Mouse (Mus musculus): ENCODE data around the gene Cxcl15.

DNA sequence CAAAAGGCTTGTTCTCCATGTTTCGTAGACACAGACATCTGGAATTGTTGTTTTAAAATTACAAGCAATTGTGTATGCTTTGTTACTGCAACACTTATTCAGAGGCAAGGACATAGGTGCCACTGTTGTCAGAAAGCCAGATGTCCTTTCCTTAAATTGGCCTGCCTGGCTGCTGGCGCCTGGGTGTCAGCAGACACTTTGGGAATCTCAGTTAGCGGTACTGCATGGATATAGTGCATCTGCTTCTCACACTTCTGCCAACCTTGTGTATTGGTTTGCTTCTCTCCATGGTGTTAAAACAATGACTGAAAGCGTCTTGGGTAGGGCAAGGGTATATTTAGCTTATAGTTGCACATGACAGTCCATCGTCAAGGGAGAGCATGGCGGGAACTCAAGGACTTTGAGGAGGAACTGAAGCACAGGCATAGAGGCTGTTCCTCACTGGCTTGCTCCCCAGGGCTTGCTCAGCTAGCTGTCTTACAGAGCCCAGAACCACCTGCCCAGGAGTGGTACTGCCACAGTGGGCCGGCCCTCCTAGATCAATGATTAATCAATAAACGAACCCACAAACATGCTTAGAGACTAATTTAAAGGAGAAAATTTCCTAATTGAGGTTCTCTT is 38.5 kb downstream of the Cxcl15 start:
- no peak for TF ChIP-seq MAZ (IDR thresholded peaks at IDR 0.05; ENCODE audit: low read depth, low read length)
- TF ChIP-seq MEF2A (IDR thresholded peaks at IDR 0.05; ENCODE audit: borderline replicate concordance, low read depth, low read length) = no peak
- no peak for TF ChIP-seq POLR2A (IDR thresholded peaks at IDR 0.05; ENCODE audit: low read depth, low read length)
- TF ChIP-seq CHD1 (IDR thresholded peaks at IDR 0.05; ENCODE audit: low read depth, low read length) = no peak
- no peak for TF ChIP-seq EP300 (IDR thresholded peaks at IDR 0.05; ENCODE audit: low read length)
- TF ChIP-seq SMC3 (IDR thresholded peaks at IDR 0.05; ENCODE audit: low read depth, low read length) = no peak
- no peak for TF ChIP-seq ZMIZ1 (IDR thresholded peaks at IDR 0.05; ENCODE audit: low read depth, low read length)
- TF ChIP-seq E2F4 (IDR thresholded peaks at IDR 0.05; ENCODE audit: insufficient replicate concordance, low read depth, low read length) = no peak
- TF ChIP-seq NRF1 (IDR thresholded peaks at IDR 0.05; ENCODE audit: low read depth, low read length) = no peak
- no peak for TF ChIP-seq CTCF (conservative IDR thresholded peaks at IDR 0.05 in 1 of 2, IDR thresholded peaks at IDR 0.05 in 1 of 2; ENCODE audit: low read depth in 2 of 2, low read length in 2 of 2)
- TF ChIP-seq BHLHE40 (IDR thresholded peaks at IDR 0.05; ENCODE audit: low read depth, low read length) = no peak
- TF ChIP-seq RCOR1 (conservative IDR thresholded peaks at IDR 0.05; ENCODE audit: low read depth, low read length) = no peak
- TF ChIP-seq TCF12 (IDR thresholded peaks at IDR 0.05; ENCODE audit: low read depth, low read length) = no peak
- no peak for TF ChIP-seq MAFK (IDR thresholded peaks at IDR 0.05; ENCODE audit: insufficient replicate concordance, low read length)
